Comparison of ENCODE assay signal across 11 mouse cellular contexts in the genomic region with DNA sequence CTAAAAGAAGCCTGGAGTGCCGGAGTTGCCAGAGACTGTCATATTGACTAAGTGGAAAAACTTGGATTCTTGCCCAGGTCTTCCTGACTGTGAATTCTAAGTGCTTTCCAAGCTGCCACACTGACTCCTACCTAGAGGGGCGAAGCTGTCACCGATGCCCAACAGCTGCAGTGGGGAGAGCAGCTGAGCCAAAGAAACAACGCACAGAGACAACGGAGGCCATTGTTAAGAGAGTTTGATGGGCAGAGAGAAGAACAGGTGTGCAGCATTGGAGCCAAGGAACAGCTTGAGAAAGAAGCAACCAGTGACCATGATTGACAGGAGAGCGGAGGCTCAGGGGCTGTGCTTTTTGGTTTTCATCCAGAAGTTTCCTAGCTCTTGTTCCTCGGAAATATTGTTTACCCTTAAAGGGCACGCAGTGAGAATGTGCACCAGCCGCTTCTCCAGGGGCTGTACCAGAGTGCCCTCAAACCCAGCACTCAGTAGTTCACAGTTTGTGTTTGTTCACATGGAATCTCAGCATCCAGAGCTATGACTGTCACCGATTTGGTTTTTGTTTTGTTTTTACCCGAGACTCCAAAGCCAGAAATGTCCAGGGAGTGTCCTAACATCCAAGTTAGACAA. TPM values are rescaled to one million over a fixed set of nuclear protein-coding genes. Genes with fewer than 3 reads are reported as not detected.
DNase-seq lines count a peak whose midpoint lies in the region; ATAC-seq lines count a peak whose summit lies in the region.
"Had no signal": no experiment of that assay in that cellular context is flagged by ENCODE, and none has a peak within 500 bp of the region (broad histone marks: within the 10 kb centered on the region; RNA-seq: fewer than 3 reads in every experiment).

No protein-coding gene starts in this region.

- no peak overlapping the region for H3K9ac ChIP-seq in limb, embryonic 13.5 days
- no peak overlapping the region for H3K9ac ChIP-seq in hindbrain, embryonic 15.5 days
- no peak overlapping the region for H3K9ac ChIP-seq in heart, embryonic 11.5 days (ENCODE audit: low read depth, low read length)

- no peaks in the 10 kb centered on the region for H3K9me3 ChIP-seq in limb, embryonic 13.5 days
- no peaks in the 10 kb centered on the region for H3K9me3 ChIP-seq in limb, embryonic 10.5 days (replicated peaks)
- no peaks in the 10 kb centered on the region for H3K9me3 ChIP-seq in hindbrain, embryonic 15.5 days
- H3K9me3 ChIP-seq in heart, embryonic 11.5 days (replicated peaks; ENCODE audit: control insufficient read depth, low read length), result no peaks in the 10 kb centered on the region

- no peaks in the 10 kb centered on the region for H3K36me3 ChIP-seq in limb, embryonic 13.5 days
- H3K36me3 ChIP-seq in limb, embryonic 10.5 days, result no peaks in the 10 kb centered on the region
- no peaks in the 10 kb centered on the region for H3K36me3 ChIP-seq in hindbrain, embryonic 15.5 days
- H3K36me3 ChIP-seq in heart, embryonic 11.5 days (ENCODE audit: control insufficient read depth, insufficient read depth, low read length), result no peaks in the 10 kb centered on the region

- H3K4me1 ChIP-seq in limb, embryonic 13.5 days, result no peaks in the 10 kb centered on the region
- no peaks in the 10 kb centered on the region for H3K4me1 ChIP-seq in limb, embryonic 10.5 days
- peaks cover 5% of the 10 kb centered on the region; the same call in 1 of the 2 replicates for H3K4me1 ChIP-seq in hindbrain, embryonic 15.5 days (replicated peaks)
- no peaks in the 10 kb centered on the region for H3K4me1 ChIP-seq in heart, embryonic 11.5 days (ENCODE audit: control insufficient read depth, insufficient read depth, low read length)

- H3K27ac ChIP-seq in limb, embryonic 13.5 days, result no peak overlapping the region
- no peak overlapping the region for H3K27ac ChIP-seq in limb, embryonic 10.5 days
- peak overlapping the region; percentile 16; the same call in 1 of the 2 replicates for H3K27ac ChIP-seq in hindbrain, embryonic 15.5 days (replicated peaks)
- no peak overlapping the region for H3K27ac ChIP-seq in heart, embryonic 11.5 days (ENCODE audit: low read depth, low read length)

- H3K27me3 ChIP-seq in limb, embryonic 13.5 days, result no peaks in the 10 kb centered on the region
- no peaks in the 10 kb centered on the region for H3K27me3 ChIP-seq in limb, embryonic 10.5 days (ENCODE audit: low read depth, poor library complexity, severe bottlenecking)
- H3K27me3 ChIP-seq in hindbrain, embryonic 15.5 days, result no peaks in the 10 kb centered on the region
- H3K27me3 ChIP-seq in heart, embryonic 11.5 days (ENCODE audit: control insufficient read depth, insufficient read depth, low read length), result no peaks in the 10 kb centered on the region

- no peak overlapping the region for H3K4me2 ChIP-seq in limb, embryonic 13.5 days (replicated peaks)
- H3K4me2 ChIP-seq in hindbrain, embryonic 15.5 days, result peak overlapping the region; percentile 25
- no peak overlapping the region for H3K4me2 ChIP-seq in heart, embryonic 11.5 days

- no peak for DNase-seq in cerebellum, adult 11-12 months
- no peak for DNase-seq in limb, embryonic 10.5 days (ENCODE audit: low spot score)
- DNase-seq in brain, adult 2 months (ENCODE audit: low read depth, low spot score), result peak; percentile 43
- no peak for DNase-seq in gastrocnemius, postnatal 10 days

- WGBS in limb, embryonic 13.5 days, result 76% methylated on average over 11 of the region's 11 CpGs
- WGBS in limb, embryonic 10.5 days, result 88% methylated on average over 11 of the region's 11 CpGs
- WGBS in hindbrain, embryonic 15.5 days, result 53% methylated on average over 11 of the region's 11 CpGs
- 80% methylated on average over 11 of the region's 11 CpGs for WGBS in heart, embryonic 11.5 days (ENCODE audit: insufficient replicate concordance)

- H3K4me3 ChIP-seq in limb, embryonic 13.5 days, result no peak overlapping the region
- no peak overlapping the region for H3K4me3 ChIP-seq in limb, embryonic 10.5 days
- H3K4me3 ChIP-seq in hindbrain, embryonic 15.5 days, result no peak overlapping the region
- H3K4me3 ChIP-seq in heart, embryonic 11.5 days (ENCODE audit: low read depth, low read length), result no peak overlapping the region

- 0 out of 2 replicates have a peak, but pooled peaks have one; percentile 6 for ATAC-seq in cerebellum, adult (ENCODE audit: insufficient number of reproducible peaks, low FRiP score, low TSS enrichment)
- peak; percentile 81 for ATAC-seq in limb, embryonic 13.5 days (ENCODE audit: low FRiP score, low read depth)
- peak; percentile 87 for ATAC-seq in hindbrain, embryonic 15.5 days (ENCODE audit: low FRiP score, low read depth)
- no peak for ATAC-seq in heart, embryonic 11.5 days (replicated peaks; ENCODE audit: insufficient number of reproducible peaks, low FRiP score, low TSS enrichment)

RNA-seq across cellular contexts. Expression of gene Rgr, which starts 16.2 kb away (rescaled TPM):
- 0.15 TPM in 1 of 2 replicates, not detected in the other for polyA plus RNA-seq in limb, embryonic 13.5 days (2015; fragmentation: Nextera tagmentation; extraction: Ambion mirVana)
- not detected in 2 replicates for polyA plus RNA-seq in limb, embryonic 10.5 days (2016; fragmentation: Nextera tagmentation; extraction: Ambion mirVana)
- not detected in 2 replicates for polyA plus RNA-seq in hindbrain, embryonic 15.5 days (2015; fragmentation: Nextera tagmentation; extraction: Ambion mirVana)
- polyA plus RNA-seq in heart, embryonic 11.5 days (2014; fragmentation: Nextera tagmentation; extraction: Ambion mirVana), result not detected in 2 replicates
- under 1 TPM; 0.59 to 0.86 TPM for total RNA-seq in gastrocnemius, postnatal 10 days (2021)
- total RNA-seq: adrenal gland, postnatal 10 days; granulocyte monocyte progenitor cell, adult 5-6 weeks; left cerebral cortex, postnatal 10 days had no signal

RNA-seq across cellular contexts. Expression of gene Lrit1, which starts 22.0 kb away (rescaled TPM):
- not detected in 2 replicates for polyA plus RNA-seq in limb, embryonic 13.5 days (2015; fragmentation: Nextera tagmentation; extraction: Ambion mirVana)
- polyA plus RNA-seq in limb, embryonic 10.5 days (2016; fragmentation: Nextera tagmentation; extraction: Ambion mirVana), result not detected in 2 replicates
- polyA plus RNA-seq in hindbrain, embryonic 15.5 days (2015; fragmentation: Nextera tagmentation; extraction: Ambion mirVana), result not detected in 2 replicates
- not detected in 2 replicates for polyA plus RNA-seq in heart, embryonic 11.5 days (2014; fragmentation: Nextera tagmentation; extraction: Ambion mirVana)
- total RNA-seq in gastrocnemius, postnatal 10 days (2021), result not detected
- total RNA-seq: granulocyte monocyte progenitor cell, adult 5-6 weeks; left cerebral cortex, postnatal 10 days had no signal

RNA-seq across cellular contexts. Expression of gene Lrit2, which starts 35.1 kb away (rescaled TPM):
- not detected in 2 replicates for polyA plus RNA-seq in limb, embryonic 13.5 days (2015; fragmentation: Nextera tagmentation; extraction: Ambion mirVana)
- polyA plus RNA-seq in limb, embryonic 10.5 days (2016; fragmentation: Nextera tagmentation; extraction: Ambion mirVana), result not detected in 2 replicates
- polyA plus RNA-seq in hindbrain, embryonic 15.5 days (2015; fragmentation: Nextera tagmentation; extraction: Ambion mirVana), result not detected in 2 replicates
- not detected in 2 replicates for polyA plus RNA-seq in heart, embryonic 11.5 days (2014; fragmentation: Nextera tagmentation; extraction: Ambion mirVana)
- total RNA-seq in gastrocnemius, postnatal 10 days (2021), result not detected
- total RNA-seq: adrenal gland, postnatal 10 days; granulocyte monocyte progenitor cell, adult 5-6 weeks; left cerebral cortex, postnatal 10 days had no signal
